Mouse (Mus musculus): ENCODE results near the gene Dmrt1.

DNA sequence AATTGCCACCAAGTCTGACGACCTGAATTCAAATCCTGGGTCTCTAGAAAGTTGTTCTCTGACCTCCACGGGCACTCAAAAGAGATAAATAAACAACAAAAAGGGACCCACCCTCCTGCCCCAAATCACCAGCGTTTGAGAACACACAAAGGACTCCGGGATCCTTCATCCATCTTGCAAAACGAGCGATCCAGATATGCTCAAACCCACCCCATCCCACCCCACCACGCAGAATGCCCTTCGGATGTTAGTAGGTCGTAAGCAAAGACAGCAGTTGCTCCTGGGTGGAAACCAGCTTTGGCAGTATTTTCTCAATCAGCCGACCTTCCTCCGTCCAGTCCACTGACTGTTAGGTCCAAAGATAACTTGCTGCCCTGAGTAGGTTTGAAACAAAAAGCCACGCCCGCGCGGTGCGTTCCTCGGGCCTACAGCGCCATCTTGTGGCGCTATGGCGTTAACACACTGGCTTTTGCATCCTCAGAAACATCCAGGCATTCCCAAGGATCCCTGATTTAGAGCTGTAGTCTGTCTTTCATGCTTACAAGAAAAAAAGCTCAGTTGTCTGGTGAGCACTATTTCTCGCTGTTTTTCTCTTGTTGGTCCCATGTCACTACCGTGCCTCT, 130.3 kb downstream of the Dmrt1 start:
- TF ChIP-seq CTCF (IDR thresholded peaks at IDR 0.05; ENCODE audit: low read depth, low read length): peak; percentile 99
- TF ChIP-seq POLR2A (IDR thresholded peaks at IDR 0.05; ENCODE audit: insufficient read depth, low read length): no peak
